Mouse (Mus musculus) lung, postnatal 0 days (tissue): ENCODE data around the gene Nme7.

Source experiments
- CTCF ChIP-seq: IDR thresholded peaks from 2 replicates; pipeline ENCODE4 v1.5.1; 2016; ENCODE audit warnings: antibody characterized with exemption, mild to moderate bottlenecking
- EP300 ChIP-seq: IDR thresholded peaks from 2 replicates; pipeline ENCODE4 v1.6.1; 2016; ENCODE audit warnings: antibody characterized with exemption, mild to moderate bottlenecking, control low read depth

GRCm38 (mm10) chr1:164279332-164279731 lies 24.6 kb upstream of the Nme7 start:
- TF ChIP-seq CTCF (no peak), EP300 (no peak)
